Mouse (Mus musculus) 3134 (cell line): ENCODE measurements around the gene Prkar1a.
A peak's percentile ranks its signal among the peaks of the same experiment; 100 is the strongest.

Experiments used
- DNase-seq: peaks from one replicate; pipeline ENCODE4 v3.0.0-alpha.2; 2011; ENCODE audit warnings: low spot score; ENCODE audit not compliant: insufficient read length; ENCODE audit errors: extremely low read depth

Gene Prkar1a

DNA sequence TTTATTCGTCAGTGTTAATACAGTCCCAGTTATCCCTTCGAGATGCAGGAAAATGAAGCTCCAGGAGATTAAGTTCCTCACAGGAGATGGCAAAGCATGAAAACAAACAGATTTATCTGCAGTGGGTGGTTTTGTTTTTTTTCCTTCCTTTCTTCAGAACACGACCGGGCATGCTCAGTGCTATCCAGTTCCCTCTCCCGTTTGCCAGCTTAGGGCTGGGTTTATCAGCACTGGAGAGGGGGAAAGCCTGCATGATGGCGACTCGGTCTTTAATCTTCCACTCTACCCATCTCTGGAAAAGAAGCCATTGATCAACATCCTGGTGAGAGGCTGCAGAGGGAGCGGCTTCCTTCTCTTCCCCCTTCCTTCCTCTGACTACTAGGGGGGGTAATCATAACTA lies at the start of gene Prkar1a:
Prkar1a (plus strand) TSS at position 200 of the 400 bp plus-strand sequence.
- DNase-seq, result no peak

DNA sequence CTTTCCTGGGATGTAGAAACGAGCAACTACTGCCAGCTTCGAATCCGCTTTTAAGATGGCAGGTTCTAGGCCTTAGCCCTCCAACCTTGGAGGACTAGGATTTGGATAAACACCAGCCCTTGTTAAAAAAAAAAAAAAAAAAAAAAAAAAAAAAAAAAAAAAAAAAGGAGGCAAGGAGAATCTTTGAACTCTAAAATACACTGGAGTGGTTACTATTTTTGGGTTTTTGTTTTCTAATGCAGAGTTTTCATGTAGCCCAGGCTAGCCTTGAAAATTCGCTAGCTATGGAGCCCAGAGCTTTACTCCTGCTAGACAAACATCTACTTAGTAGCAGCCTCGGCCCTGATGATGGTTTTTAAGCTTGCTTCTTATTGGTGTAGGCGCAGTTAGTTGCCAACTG lies 41.6 kb upstream of the Prkar1a start:
- no peak for DNase-seq

DNA sequence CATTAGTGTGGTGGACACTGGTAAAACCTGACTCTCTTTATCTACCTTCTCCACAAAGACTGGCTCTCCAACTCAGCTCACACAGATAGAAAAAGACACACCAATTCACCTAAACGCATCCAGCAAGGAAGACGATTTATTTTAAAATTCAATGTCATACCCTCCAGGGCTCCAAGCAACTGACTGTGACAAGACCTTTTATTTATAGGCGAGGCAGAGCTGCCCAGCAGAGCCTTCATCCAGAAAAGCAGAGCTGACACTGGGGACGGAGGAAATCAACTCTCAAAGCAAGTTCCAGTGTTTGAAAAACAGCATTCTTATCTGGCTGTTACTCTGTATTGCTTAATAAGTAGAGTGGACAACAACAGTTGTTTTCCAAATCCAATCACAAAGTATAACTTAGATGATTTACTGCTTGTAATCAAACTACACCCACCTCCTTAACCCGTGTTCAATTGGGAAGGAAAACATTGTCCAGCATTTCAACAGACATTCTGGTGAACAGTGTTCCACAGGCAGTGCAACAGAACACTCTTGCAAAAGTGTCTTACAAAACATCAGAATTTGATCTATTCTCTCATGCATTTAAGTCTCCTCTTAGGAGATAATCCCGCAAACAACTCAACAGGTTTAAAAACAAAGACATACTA lies 40.1 kb upstream of the Prkar1a start:
- no peak for DNase-seq

DNA sequence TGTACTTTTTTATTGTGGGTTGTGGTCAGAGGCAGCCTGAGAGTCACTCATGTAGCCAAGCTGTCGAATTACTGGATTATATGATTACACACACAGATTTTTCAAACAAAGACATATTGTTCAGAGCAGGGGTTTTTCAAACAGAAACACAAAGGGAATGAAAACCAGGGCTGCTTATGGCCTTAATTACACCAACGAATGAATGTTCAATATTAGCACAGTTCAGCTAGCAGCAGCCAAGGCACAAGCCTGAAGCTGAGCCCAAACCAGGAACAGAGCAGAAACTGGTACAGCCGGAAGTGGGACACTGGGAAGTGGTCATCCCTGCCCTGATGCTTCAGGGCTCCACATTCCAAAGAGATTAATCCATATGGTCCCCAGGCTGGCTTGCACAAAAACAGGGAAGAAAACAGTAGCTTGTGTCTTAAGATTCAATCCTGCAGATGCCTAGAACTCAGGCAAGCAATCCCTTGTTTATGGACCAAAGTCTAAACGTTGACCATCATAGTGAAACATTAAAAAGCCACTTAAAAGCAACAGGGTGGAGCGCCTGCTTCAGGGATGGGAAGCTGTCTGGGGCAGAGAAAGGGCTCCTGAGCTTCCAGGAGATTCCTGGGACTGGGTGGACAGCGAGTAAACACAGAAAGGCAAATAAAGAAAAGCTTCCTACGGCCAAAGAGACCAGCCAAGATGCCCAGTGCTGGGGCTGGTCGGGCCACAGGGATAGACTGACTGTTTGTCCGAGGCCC lies 39.0 kb upstream of the Prkar1a start:
- DNase-seq, result peak; percentile 49

DNA sequence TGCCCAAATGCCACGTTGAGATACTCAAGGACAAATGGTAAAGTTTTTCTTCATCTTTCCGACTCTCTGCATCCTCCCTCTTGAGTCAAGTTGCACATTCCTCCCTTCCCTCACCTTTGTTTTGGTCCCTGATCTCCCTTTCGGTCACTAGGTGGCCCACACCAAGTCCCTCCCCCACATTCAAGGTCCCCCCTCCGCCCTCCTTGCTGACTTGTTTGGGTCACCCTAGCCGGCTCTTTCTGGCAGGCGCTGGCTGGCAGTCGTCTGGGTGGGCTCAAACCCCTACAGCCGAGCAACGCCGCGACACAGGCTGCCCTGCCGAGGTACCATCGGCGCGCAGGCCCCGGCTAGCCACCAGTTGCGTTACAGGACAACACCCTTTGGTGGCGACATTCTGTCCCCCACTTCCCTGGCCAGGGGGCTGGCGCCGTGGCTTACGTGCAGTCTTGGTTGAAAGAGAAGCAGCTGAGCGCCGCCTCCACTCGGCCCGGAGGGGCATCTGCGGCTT lies 38.4 kb upstream of the Prkar1a start:
- no peak for DNase-seq

DNA sequence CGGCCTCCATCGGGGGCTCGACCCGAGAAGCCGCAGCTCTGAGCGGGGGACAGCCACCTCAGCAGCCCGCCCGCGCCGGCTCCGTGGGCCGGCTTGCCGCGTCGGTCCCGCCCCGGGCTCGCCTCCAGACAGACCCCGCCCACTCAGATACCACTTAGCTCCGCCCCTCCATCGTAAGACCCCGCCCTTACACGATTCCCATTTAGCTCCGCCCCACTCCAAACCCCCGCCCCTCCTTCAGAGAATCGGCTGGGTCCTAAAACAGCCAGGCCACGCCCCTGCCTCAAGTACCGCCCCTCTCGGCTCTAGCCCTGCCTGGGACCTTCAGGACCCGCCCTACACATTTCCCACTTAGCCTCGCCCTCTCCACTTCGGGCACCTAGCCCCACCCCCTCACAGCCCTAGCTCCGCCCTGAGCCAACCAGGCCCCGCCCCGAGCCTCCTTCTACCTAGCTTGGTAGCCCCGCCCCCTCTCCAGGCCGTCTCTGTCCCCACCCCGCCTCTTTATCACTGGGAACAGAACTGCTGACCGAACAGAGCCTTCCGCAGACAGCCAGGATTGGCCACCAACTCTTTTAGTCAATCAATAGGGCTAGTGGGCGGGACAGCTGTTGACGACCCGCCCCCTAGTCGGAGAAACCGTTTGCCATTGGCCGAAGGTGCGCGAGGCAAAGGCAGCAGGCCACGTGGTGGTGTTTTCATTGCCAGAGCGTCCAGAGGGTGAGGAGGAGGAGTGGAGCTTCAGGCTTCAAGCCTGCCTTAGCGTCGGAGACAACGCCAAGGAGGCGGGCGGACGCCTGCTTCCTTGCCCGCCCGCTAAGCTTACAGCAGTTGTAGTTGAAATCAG lies 37.7 kb upstream of the Prkar1a start, which contains the start of gene Wipi1:
Wipi1 (minus strand) TSS at position 665 of the 847 bp plus-strand sequence.
- peak; percentile 99 for DNase-seq

DNA sequence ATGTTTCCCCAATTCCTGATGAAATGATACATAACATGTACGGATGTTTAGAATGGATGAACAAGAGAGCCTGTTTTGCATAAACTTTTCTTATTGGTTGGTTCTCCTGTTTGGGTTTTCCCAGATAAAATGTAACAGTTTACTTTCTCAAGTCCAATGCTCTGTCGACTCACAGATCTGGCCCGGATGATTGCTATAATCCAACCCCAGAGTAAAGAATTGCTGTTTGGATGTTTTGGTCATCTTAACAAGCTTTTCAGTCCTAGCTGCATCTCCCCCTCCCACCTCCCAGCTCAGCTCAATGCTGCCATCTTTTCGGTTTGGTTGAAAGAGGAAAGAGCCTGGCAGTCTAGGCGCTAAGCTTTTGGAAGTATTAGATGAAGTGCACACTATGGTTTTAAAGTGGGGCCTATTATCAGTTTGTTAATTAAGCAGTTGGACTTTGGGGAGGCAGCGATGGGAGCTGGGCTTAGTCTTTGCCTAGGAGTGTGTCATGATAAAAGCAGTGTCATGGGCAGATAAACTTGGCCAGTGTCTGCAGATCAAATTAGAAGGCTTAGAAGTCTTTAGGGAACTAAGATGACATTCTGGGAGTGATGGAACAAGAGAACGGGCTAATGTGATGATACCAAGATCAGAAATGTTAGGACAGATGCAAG lies 36.2 kb upstream of the Prkar1a start:
- DNase-seq, result no peak

DNA sequence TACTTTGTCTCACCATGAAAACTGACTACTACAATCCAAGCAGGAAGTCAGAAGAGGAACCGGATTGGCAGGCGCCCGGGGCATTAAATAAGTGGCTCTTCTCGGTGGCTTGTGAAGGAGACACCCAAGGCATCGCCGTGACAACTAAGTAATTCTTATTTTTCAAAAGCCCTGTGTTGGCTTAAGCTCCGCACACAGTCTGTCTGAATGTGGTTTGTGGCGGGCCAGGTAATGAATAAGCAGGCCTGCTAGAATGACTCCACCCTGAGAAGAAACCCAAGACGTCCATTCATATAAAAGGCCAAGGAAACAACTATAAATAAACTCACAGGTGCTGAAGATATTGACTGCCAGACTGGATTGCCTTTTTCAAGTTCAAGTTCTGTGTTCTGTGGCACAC lies 33.9 kb upstream of the Prkar1a start:
- no peak for DNase-seq

DNA sequence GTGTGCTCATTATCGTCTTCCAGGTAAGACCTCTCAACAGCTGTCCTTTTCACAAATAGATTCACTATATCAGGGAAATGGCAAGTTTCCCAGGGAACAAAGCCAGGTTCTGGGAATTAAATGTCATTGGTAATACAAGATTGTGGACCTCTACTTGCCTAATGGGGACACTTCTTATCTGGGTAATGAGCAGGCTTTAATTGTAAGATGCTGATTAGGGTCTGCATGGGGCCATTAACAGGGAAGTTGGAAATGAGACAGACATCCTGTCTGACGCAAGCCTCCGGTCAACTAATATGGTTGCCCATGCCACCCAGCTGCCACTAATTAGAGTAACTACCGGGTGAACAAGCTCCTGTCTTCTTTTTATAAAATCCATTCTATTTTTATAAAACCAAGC lies 32.9 kb upstream of the Prkar1a start:
- DNase-seq, result no peak

DNA sequence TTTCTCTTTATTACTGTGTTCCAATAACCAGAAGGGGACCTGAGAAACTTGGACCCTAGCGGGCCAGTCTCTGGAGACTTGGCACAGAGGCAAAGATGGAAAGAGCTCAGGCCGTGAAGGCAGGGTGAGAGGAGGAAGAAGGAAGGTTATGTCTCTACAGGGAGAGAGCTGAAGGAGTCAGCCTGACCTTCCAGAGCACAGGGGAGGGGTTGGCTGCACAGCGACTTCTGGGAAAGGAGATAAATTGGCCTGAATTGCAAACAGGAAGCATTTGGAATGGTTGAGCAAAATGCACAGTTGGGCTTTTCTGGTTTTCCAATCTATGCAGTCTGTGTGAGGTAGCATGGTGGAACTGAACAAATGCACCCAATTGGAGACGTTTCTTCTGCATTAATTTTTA lies 32.4 kb upstream of the Prkar1a start:
- DNase-seq, result no peak

DNA sequence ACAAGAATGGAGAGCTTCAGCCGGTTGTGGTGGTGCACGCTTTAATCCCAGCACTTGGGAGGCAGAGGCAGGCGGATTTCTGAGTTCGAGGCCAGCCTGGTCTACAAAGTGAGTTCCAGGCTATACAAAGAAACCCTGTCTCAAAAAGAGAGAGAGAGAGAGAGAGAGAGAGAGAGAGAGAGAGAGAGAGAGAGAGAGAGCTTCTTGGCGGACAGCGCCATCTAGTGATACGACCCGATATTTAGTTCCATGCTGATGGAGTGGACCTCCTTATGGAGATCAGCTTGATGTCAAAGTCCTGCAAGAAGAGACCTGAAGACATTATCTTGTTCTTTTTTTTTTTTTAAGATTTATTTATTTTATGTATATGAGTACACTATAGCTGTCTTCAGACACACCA lies 30.1 kb upstream of the Prkar1a start:
- DNase-seq, result peak; percentile 46

DNA sequence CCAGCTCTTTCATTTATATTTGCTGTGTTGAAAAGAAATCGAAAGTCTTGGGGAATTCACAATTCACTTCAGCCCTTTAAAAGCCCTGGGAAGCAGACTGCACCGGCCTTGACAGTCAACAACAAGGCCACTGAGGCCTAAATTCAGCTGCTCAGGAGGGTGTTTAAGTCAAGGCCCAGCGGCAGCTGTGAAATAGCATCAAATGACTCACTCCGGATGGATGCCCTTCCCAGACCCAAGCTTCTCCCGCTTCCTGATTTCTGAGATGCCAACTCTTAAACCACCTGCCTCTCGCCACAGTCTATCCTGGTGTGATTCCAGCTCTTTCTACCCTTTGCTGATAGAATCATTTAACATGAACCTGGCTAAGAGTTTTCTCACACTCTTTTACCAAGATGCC lies 28.8 kb upstream of the Prkar1a start:
- peak; percentile 47 for DNase-seq

DNA sequence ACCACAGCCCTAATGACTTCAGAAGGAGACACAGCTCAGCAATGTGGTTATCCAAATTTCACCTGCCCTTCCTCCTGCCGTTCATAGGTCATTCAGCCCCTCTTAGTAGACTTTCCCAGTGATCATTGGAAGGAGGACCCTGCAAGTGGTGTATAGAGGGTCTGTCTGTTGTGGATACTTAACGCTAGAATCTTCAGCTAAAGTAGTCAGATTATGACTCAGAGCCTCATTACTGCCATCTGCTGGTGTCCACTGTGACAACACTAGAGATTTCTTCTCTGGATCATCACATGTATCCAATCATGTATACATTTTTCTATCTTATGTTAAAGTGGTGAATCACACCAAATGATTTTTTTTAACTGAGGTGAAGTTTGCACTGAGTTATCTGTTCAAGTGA lies 28.0 kb upstream of the Prkar1a start:
- DNase-seq, result peak; percentile 39

DNA sequence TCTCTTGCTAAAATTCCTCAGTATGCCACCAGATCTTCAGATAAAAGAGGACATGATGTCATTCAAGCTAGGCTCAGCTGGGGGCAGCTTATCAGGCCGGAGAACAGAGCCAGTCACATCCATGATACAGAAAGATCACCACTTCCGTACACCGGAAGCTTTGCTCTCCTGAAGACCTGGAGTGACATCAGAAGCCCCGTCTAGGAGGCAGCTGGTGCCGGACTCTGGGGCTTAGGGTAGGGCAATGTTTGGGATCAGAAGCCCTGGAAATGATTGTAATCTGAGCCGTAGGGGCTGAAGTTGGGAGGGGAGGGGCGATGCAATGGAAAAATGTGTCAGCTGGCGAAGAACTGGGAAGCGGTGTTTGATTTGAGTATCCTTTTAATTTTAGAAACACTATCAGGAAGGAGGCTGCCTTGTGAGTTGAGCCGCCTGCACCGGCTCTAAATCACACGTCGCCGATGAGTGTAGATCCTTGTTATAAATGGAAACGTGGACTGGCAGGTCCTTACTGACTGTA lies 26.6 kb upstream of the Prkar1a start:
- no peak for DNase-seq

DNA sequence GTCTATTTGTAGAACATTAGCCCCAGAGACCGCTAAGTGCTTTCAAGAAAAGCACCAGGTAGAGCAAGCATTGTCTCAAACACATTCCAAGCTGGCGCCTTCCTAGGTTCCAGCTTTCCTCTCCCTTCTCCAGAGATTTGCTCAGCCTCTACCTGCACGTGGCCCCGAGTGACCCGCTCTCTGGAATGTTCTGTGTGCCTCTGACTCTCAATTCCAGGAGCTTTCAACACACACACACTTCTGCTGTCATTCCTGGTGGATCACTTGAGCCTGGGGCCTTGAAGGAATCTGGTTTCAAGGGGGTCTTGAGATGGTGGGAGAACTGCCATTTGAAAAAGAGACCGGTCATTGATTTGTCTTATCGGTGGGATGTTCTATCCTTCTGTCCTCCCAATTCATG lies 26.0 kb upstream of the Prkar1a start:
- no peak for DNase-seq

DNA sequence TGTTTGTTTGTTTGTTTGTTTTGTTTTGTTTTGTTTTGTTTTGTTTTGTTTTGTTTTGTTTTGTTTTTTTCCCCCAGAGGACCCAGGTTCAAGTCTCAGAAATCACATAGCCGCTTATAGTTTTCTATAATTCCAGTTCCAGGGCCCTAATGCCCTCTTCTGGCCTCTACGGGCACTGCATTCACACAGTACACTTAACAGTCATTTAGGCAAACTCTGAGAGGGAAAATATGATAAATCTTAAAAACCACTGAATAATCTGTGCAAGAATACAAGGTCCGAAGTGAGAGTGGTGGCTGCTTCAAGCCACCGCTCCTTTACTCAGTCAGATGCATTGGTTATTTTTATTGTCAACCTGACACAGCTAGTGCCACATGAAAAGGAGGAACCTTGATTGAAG lies 21.6 kb upstream of the Prkar1a start:
- DNase-seq, result no peak

DNA sequence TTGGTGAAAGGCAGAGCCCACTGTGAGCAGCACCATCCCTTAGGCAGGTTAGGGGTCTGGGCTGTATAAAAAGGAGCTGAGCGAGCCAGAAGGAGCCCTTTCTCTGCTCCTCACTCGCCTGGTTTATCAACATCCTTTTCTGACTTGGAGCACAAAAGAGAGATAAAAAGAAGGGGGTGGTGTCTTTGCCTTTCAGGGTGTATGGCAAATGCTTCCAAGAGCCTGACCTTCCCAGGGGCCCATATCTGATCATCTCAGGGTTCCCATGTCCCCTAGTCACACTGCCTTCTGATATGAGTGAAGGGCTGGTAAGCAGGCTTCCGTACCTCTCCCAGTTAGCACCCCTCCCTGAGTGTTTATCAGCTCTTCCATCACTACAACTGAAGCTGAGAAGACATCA lies 21.1 kb upstream of the Prkar1a start:
- DNase-seq, result no peak

DNA sequence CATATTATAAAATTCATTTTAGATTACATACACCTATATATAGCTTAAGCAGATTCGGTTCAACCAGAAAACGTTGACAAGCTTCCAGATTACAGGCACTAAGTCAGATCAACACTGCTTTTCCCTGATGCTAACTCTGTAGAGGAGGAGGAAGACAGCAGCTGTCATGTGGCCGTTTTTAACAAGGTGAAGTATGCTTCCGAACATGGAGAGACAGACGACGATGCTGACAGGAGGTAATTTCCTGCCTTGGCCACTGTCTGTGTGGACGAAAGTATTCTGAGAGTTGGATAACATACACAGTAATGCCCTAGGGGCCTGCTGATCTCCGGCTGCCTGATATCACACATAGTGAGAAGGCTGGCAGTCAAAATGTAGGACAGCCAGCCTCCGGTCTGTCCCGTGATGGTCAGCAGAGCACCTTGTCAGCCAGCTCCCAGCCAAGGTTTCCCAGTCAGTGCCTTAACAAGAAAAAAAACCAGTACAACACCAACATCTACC lies 20.1 kb upstream of the Prkar1a start:
- no peak for DNase-seq

DNA sequence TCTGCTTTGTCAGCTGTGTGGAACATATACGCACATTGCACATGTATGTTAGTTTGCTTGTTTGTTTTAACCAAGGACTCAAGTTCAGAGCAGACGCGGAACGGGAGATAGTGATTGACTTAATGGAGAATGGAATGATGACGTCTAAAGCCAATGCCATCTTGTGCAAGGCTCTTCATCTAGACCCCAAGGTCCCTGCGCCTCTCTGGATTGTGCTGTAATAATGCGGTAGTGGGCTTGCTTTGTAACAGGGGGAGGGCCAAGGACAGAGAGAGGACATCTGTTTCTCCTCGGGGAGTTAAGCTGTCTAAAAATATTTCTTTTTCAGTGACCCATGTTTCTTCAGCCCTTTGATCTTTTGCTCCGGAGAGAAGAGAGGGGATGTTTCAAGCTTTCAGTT lies 14.3 kb upstream of the Prkar1a start:
- no peak for DNase-seq

DNA sequence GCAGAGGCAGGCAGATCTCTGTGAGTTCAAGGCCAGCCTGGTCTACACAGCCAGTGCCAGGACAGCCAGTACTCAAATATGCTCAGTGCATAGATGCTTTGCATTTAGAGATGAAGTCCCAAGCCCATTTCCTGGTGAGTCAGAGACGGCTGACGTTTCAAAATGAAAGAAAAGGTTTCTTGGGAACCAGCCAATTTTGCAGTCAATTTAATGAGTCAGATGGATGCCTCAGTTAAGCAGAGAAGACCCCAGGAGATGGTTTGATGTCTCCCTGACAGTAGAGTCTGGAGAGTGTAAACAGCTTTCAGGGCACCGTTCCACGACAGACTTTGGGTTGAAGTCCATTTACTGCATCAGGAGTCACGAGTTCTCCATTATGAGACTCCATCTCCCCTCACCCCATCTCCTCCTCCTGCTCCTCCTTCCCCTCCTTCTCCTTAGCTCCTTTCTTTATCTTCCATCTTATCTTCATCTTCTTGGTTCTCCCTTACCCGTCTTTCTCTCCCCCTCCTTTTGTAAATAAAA lies 13.3 kb upstream of the Prkar1a start:
- no peak for DNase-seq
